Mouse (Mus musculus) c-Kit-negative CD71-positive TER-119-positive erythroid progenitor cells, embryonic 14.5 days (primary cell): ENCODE results near the gene Sun2.
A peak's percentile ranks its signal among the peaks of the same experiment; 100 is the strongest.

Experiments used
- DNase-seq: peaks from one replicate; pipeline ENCODE4 v3.0.0-alpha.2; 2013; ENCODE audit warnings: low read depth, low spot score

Sun2 gene

GRCm38 (mm10) chr15:79725190-79725789 is 17.0 kb downstream of the Sun2 start:
- DNase-seq: no peak

DNA sequence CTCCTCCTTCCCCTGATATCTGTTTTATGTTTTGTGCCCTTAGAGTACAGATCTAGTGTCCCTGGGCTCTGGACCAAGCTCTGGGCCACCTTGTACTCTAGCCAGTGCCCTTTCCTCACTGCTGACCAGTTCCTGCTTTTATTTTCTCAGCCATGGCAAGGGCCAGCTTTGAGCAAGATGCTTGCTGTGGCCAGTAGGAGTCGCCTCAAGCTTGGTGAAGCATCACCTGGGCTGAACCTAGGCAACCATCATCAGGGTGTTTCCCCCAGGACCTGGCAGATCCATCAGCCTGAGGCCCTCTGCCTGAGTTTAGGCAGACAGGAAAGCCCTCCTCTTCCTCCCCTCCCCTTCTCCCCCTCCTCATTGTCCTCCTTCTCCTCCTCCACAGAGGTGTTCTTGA is 18.9 kb downstream of the Sun2 start:
- DNase-seq: no peak

- no peak for DNase-seq
Measured at GRCm38 (mm10) chr15:79720796-79721195, 21.5 kb downstream of the Sun2 start.

DNA sequence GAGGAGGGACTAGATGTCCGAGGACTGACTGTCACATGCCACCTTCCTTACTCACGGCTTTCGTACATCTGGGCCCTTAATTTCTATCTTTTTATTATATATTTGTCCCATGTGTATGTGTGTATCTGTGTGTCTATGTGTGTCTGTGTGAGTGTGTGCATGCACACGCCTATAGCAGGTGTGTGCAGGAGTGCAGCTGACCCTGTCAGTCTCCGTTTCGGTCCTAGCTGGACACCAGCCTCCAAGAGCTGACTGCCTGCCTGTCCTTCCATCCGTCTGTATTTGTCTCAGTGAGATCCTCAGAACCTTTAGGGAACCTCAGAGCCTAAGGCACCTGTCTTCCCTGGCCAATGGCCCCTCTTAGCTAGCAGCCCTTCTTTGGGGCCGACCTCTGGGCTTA is 22.1 kb downstream of the Sun2 start:
- no peak for DNase-seq

DNA sequence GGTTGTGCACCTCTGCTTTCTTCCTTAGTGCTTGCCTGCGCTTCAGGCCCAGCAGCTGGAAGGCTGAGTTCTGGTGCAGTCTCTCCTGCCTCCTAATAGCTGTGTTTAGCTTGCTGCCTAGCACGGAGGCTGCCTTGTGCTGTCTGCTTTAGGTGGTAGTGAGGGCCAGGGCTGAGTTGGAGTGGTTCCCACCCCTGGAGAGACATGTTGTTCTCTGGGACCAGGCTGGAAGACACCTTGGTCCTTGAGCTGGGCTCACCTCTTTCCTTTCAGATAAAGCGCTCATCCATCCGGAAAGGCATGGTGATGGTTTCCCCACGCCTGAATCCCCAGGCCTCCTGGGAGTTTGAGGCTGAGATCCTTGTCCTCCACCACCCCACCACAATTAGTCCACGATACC is 25.6 kb downstream of the Sun2 start:
- no peak for DNase-seq

GRCm38 (mm10) chr15:79715646-79716045 is 26.7 kb downstream of the Sun2 start:
- no peak for DNase-seq

- no peak for DNase-seq
Measured at GRCm38 (mm10) chr15:79708229-79708822, 34.0 kb downstream of the Sun2 start.

GRCm38 (mm10) chr15:79706603-79707214 is 35.6 kb downstream of the Sun2 start:
- DNase-seq: no peak

- DNase-seq: no peak
Measured at GRCm38 (mm10) chr15:79697558-79698187, 44.7 kb downstream of the Sun2 start.

DNA sequence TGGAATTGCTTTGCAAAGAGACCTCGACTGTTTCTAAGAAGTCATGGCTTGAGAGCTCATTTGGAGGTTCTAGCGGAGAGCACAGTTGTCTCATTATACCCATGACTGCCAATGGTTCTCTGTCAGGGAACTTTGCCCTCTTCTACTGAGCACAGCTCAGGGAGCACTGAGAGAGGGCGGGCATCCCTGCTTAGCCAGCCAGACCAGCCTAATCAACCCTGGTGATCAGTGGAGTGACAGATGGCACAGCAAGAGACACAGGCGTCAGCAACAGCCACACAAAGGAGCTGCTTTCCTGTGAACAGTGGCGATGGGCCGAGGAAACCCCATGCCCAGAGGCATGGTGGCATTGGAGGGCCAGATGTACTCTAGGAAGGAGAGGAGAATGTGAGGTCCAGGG is 45.3 kb downstream of the Sun2 start:
- no peak for DNase-seq

DNA sequence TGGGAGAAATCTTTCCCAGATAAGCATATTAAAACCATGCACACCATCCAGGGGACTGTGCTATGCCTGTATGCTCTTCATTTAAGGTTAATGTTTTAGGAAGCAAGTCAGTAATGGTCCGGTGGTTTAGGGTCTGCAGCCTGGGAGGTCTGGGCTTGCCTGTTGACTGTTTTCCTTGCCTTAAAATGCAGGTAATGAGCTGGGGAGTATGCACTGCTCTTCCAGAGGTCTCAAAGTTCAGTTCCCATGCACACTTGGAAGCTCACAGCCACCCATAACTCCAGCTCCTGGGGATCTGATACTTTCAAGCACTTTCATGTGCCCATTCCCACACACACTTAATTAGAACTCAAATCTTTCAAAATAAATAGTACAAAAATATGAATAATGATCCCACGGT is 45.8 kb downstream of the Sun2 start:
- no peak for DNase-seq

- DNase-seq: no peak
Measured at GRCm38 (mm10) chr15:79695516-79695915, 46.8 kb downstream of the Sun2 start.

- peak; percentile 47 for DNase-seq
Measured at GRCm38 (mm10) chr15:79694512-79694911, 47.8 kb downstream of the Sun2 start.

- no peak for DNase-seq
Measured at GRCm38 (mm10) chr15:79693740-79694139, 48.6 kb downstream of the Sun2 start.

GRCm38 (mm10) chr15:79692334-79692733 is 50.0 kb downstream of the Sun2 start:
- no peak for DNase-seq

DNA sequence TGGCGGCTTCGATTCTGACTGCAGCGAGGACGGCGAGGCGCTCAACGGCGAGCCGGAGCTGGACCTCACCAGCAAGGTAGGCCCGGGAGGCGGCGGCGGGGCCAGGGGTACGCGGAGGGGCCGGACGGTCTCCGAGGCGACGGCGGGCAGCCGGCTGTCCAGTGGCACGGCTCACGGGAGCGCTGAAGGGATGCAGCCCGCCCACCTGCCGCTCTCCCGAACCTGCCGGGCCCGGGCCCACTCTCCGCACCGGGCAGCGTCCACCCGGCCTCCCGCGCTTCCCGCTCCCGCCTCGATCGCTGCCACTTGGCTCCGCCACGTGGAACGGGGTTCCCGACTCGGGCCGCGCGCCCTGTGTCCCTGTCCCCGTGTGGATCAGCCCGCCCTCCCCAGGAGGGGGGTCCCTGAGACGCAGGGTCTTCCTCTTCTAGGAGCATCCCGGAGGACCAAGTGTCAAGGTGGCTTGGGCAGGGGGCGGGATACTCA is 51.3 kb downstream of the Sun2 start:
- no peak for DNase-seq

DNA sequence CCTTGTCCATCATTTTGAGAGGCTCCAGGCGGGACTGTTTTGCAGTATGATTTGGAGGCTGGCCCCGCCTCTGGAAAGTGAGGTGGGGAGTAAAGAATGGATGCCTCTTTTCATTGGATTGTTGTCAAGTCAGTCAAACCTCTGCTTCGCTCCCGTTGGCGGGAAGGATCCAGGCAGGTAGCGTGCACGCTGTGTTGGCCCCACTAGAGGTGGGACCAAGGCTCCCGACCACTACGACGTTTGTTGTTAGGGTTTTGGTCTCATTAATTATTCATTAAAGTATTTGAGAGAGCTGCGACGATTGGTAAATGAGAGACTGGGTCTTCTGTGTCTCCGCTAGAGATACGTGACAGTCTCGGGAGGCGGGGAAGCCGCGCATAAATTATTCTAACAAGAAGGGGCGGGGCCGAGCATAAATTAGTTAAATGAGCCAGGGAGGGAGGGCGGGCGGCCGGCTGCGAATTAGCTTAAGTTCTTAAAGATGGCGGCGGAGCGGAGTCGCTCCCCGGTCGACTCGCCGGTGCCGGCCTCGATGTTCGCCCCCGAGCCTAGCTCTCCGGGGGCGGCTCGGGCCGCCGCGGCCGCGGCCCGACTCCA is 51.8 kb downstream of the Sun2 start, which contains the start of gene Gtpbp1:
TSS of gene Gtpbp1 (plus strand) at position 420 of the 597 bp plus-strand sequence.
- DNase-seq: peak; percentile 99

DNA sequence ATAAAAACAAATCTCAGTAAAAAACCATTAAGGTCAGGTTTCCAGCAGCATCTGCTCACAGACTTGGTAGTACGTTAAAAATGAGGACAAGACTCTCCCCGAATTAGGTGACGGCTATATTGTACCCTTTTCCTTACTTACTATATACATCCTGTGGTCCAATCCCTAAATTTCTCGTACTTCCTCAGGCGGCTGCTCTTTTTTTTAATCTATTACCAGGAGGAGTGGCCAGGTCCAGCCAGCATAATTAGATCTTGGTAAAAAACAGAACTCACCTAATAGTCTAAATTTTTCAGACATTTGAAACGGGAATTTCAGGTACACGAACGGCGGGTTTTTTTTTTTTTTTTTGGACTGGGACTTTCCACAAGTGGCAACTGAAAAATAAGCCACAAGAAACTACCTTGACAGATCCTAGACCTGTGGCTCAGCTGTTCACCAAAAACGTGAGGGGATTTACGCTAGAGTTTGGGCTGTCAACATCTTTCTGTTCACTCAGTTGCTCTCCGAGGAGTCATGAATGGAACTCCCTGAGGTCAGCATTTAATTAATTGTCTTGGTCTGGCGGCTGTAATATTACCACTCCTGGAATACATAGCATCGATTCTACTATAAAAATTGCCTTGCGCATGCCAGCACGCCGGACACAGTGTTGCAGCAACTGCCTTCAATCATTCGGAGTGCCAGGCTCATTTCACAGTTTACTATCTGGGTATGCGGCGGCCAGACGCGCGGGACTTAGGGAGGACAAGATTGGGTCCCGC is 52.5 kb downstream of the Sun2 start:
- DNase-seq: no peak

GRCm38 (mm10) chr15:79688268-79688956 is 53.9 kb downstream of the Sun2 start:
- peak; percentile 32 for DNase-seq

- DNase-seq: peak; percentile 92
Measured at GRCm38 (mm10) chr15:79687646-79688267, 54.6 kb downstream of the Sun2 start, which contains the start of gene Josd1. TSS of gene Josd1 (minus strand) at chr15:79687919.
